Mouse (Mus musculus): ENCODE data around the gene Slc7a7.

DNA sequence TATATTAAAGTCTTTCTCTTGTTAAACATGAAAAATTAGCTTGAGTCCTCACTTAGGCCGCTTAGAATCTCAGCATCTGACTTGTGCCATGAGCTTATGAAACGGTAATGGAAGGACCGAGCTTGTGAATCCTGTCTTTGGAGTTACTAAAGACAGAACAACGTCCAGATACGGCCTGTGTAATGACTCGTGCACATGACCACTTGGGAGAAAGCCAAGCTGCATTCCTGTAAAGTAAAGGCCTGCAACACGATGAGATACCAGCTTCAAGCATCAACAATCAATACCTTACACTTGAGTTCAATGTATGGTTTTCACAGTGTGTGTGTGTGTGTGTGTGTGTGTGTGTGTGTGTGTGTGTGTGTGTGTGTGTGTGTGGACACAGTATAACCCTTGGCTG is 20.9 kb downstream of the Slc7a7 start:
- TF ChIP-seq POLR2A (IDR thresholded peaks at IDR 0.05; ENCODE audit: extremely low read depth, insufficient read depth, low read length) = no peak
- TF ChIP-seq CTCF (IDR thresholded peaks at IDR 0.05; ENCODE audit: low read depth, low read length) = no peak

Measured in liver, adult 2 months (tissue).